Comparison of ENCODE assay signal across 8 mouse cellular contexts in genomic region chr14:40975127-40975721, GRCm38 (mm10). TPM values are rescaled to one million over a fixed set of nuclear protein-coding genes. Genes with fewer than 3 reads are reported as not detected.
A peak's percentile ranks its signal among the peaks of the same experiment; 100 is the strongest.
DNase-seq lines count a peak whose midpoint lies in the region; ATAC-seq and TF ChIP-seq lines count a peak whose summit lies in the region.
"Had no signal": no experiment of that assay in that cellular context is flagged by ENCODE, and none has a peak within 500 bp of the region (broad histone marks: within the 10 kb centered on the region; RNA-seq: fewer than 3 reads in every experiment).

No protein-coding gene starts in this region.

- H3K36me3 ChIP-seq in forebrain, postnatal 0 days (ENCODE audit: insufficient read depth) = no peaks in the 10 kb centered on the region
- no peaks in the 10 kb centered on the region for H3K36me3 ChIP-seq in hindbrain, embryonic 12.5 days
- H3K36me3 ChIP-seq: limb, embryonic 13.5 days had no signal

- no peaks in the 10 kb centered on the region for H3K4me1 ChIP-seq in forebrain, postnatal 0 days (ENCODE audit: insufficient read depth)
- peaks cover 4% of the 10 kb centered on the region; the same call in 1 of the 2 replicates for H3K4me1 ChIP-seq in hindbrain, embryonic 12.5 days

- no peak overlapping the region for H3K9ac ChIP-seq in forebrain, postnatal 0 days
- H3K9ac ChIP-seq in hindbrain, embryonic 12.5 days = no peak overlapping the region
- H3K9ac ChIP-seq: limb, embryonic 13.5 days had no signal

- no peak for TF ChIP-seq CTCF in Patski (IDR thresholded peaks at IDR 0.05)
- peak; percentile 92 for TF ChIP-seq CTCF in forebrain, postnatal 0 days (IDR thresholded peaks at IDR 0.05; ENCODE audit: low read depth)

- H3K4me2 ChIP-seq in forebrain, postnatal 0 days (ENCODE audit: low read depth) = no peak overlapping the region
- H3K4me2 ChIP-seq in hindbrain, embryonic 12.5 days (replicated peaks) = no peak overlapping the region
- H3K4me2 ChIP-seq: limb, embryonic 13.5 days had no signal

- in situ Hi-C loops in Patski (cut with MboI; ENCODE audit: low pct_unique_long_range_greater_than_20kb) = loop anchor here (5.0 to 10.0 kb wide), 5 partner anchors 57 to 1440 kb away; no protein-coding TSS in a partner anchor

- H3K4me3 ChIP-seq in forebrain, postnatal 0 days (ENCODE audit: low read depth, low read length) = no peak overlapping the region
- H3K4me3 ChIP-seq in hindbrain, embryonic 12.5 days = no peak overlapping the region
- H3K4me3 ChIP-seq: limb, embryonic 13.5 days had no signal

- CTCF ChIA-PET in Patski (lab: Charles Lee) = interaction anchor here (6.3 kb wide), 1 partner anchor 58 kb away, joined by 68 read pairs; no protein-coding TSS in a partner anchor

- DNase-seq in Patski (ENCODE audit: low read depth, low spot score) = no peak
- peak; percentile 55 for DNase-seq in cerebellum, adult 11-12 months
- peak; percentile 87 for DNase-seq in forebrain, postnatal 0 days
- peak; percentile 80 for DNase-seq in layer of hippocampus, adult 9-11 months
- peak; percentile 84 for DNase-seq in lung, postnatal 10 days
- peak; percentile 89 for DNase-seq in retina, postnatal 1 day

- no peaks in the 10 kb centered on the region for H3K9me3 ChIP-seq in forebrain, postnatal 0 days (ENCODE audit: low read length)
- H3K9me3 ChIP-seq in hindbrain, embryonic 12.5 days (replicated peaks) = no peaks in the 10 kb centered on the region
- H3K9me3 ChIP-seq: limb, embryonic 13.5 days had no signal

- POLR2A ChIA-PET in Patski (lab: Charles Lee) = no interaction called here

- peaks cover 9% of the 10 kb centered on the region for H3K27me3 ChIP-seq in Patski
- no peaks in the 10 kb centered on the region for H3K27me3 ChIP-seq in forebrain, postnatal 0 days (ENCODE audit: insufficient read depth, low read length)
- H3K27me3 ChIP-seq in hindbrain, embryonic 12.5 days = no peaks in the 10 kb centered on the region
- H3K27me3 ChIP-seq: limb, embryonic 13.5 days had no signal

- ATAC-seq in Patski = peak; percentile 28
- peak; percentile 88 for ATAC-seq in forebrain, postnatal 0 days
- ATAC-seq in hindbrain, embryonic 12.5 days (ENCODE audit: low FRiP score) = peak; percentile 66

- WGBS in forebrain, postnatal 0 days = 76% methylated on average over 6 of the region's 6 CpGs
- WGBS in hindbrain, embryonic 12.5 days = 74% methylated on average over 6 of the region's 6 CpGs

- H3K27ac ChIP-seq in forebrain, postnatal 0 days (ENCODE audit: low read depth, low read length) = no peak overlapping the region
- H3K27ac ChIP-seq in hindbrain, embryonic 12.5 days = no peak overlapping the region
- H3K27ac ChIP-seq: limb, embryonic 13.5 days had no signal

RNA-seq across cellular contexts. Expression of gene Tspan14, which starts 8.6 kb away (rescaled TPM):
- 59.0 TPM for polyA plus RNA-seq in Patski (2021)
- 42.2 and 43.8 TPM in 2 replicates for total RNA-seq in forebrain, postnatal 0 days (2014; rRNA removed)
- 37.8 and 43.1 TPM in 2 replicates for polyA plus RNA-seq in forebrain, postnatal 0 days (2015; fragmentation: Nextera tagmentation; extraction: Ambion mirVana)
- 84.3 and 95.0 TPM in 2 replicates for polyA plus RNA-seq in hindbrain, embryonic 12.5 days (2016; fragmentation: Nextera tagmentation; extraction: Ambion mirVana)

RNA-seq across cellular contexts. Expression of gene Fam213a, which starts 38.4 kb away (rescaled TPM):
- 13.2 TPM for polyA plus RNA-seq in Patski (2021)
- total RNA-seq in forebrain, postnatal 0 days (2014; rRNA removed) = 92.4 and 106 TPM in 2 replicates
- 54.7 and 106 TPM in 2 replicates for polyA plus RNA-seq in forebrain, postnatal 0 days (2015; fragmentation: Nextera tagmentation; extraction: Ambion mirVana)
- 62.5 and 65.1 TPM in 2 replicates for polyA plus RNA-seq in hindbrain, embryonic 12.5 days (2016; fragmentation: Nextera tagmentation; extraction: Ambion mirVana)

Comparison
In these comparisons a context has a peak if more than half of its experiments do, and no peak if none do; other contexts are left out.
1. ATAC-seq: peak in every context shown above with its lines; median percentile 88 in forebrain, postnatal 0 days; 66 in hindbrain, embryonic 12.5 days; 28 in Patski.